Mouse (Mus musculus): Measurements from ENCODE around the gene Gm20388.

GRCm38 (mm10) chr8:122938591-122938990, 3027.9 kb downstream of the Gm20388 start:
- TF ChIP-seq CTCF (IDR thresholded peaks at IDR 0.05; ENCODE audit: low read depth) (no peak), EP300 (optimal IDR thresholded peaks at IDR 0.05) (no peak)
